Mouse (Mus musculus) thymus, adult 18-20 months (tissue): ENCODE measurements around the gene Anks1b.

Experiments used
- DNase-seq, 2 experiments: peaks; one replicate each; pipeline ENCODE4 v3.0.0; 2022; ENCODE audit warnings: mixed read lengths in 2 of 2

Gene Anks1b

GRCm38 (mm10) chr10:90897894-90898293, 1024.6 kb downstream of the Anks1b start:
- no peak for DNase-seq

DNA sequence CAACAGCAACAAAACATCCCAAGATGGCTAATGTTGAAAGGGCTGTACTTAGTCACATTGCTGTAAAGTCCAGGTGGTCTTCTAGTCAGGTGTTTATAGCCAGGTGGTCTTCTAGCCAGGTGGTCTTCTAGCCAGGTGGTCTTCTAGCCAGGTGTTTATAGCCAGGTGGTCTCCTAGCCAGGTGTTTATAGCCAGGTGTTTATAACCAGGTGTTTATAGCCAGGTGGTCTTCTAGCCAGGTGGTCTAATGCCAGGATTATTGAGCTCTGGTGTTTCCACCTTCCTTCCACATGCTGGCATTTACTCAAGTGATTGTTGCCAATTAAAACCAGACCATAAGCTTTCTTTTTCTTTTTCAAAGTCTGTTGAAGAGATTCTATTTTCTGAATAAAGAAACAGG, 1030.9 kb downstream of the Anks1b start:
- no peak for DNase-seq

DNA sequence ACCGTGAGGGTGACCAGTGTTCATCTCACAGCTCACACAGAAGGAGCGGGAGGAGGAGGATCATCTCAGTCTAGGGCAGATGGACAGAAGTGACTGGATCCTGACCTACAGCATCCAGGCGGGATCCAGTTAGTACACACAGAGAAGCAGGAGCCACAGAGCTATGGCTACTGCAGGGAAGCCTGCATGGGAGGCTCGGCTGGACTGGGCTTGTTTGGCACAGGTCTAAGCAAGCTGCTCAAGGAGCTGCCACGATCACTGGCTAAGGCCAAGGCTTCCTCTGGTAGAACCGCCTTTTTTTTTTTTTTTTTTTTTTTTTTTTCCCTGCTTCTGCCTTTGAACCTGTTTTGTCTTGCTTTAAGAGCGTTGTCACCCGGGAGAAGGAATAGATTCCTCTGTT, 1034.1 kb downstream of the Anks1b start:
- DNase-seq, result no peak

- DNase-seq, result no peak
Measured at GRCm38 (mm10) chr10:90923476-90923875, 1050.2 kb downstream of the Anks1b start.

DNA sequence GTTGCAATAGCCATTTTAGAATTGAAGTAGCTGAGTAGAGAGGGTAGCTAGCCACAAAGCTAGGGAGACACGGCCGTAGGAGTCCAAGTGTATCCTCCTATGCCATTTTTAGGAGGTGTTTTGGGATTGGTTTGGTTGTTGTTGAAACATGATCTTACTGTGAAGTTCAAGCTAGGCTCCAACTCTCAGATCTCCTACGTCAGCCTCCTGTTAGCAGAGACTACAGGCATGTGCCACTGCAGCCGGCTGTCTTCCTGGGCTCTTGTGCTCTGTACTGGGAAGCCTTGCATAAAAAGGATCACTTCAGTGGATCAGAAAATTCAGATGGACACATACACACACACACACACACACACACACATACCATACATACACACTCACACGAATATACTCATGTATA, 1059.8 kb downstream of the Anks1b start:
- DNase-seq, result no peak

- no peak for DNase-seq
Measured at GRCm38 (mm10) chr10:90934678-90935077, 1061.4 kb downstream of the Anks1b start.

- DNase-seq, result no peak
Measured at GRCm38 (mm10) chr10:90937721-90938460, 1064.6 kb downstream of the Anks1b start.

GRCm38 (mm10) chr10:90940521-90941520, 1067.5 kb downstream of the Anks1b start:
- no peak for DNase-seq

DNA sequence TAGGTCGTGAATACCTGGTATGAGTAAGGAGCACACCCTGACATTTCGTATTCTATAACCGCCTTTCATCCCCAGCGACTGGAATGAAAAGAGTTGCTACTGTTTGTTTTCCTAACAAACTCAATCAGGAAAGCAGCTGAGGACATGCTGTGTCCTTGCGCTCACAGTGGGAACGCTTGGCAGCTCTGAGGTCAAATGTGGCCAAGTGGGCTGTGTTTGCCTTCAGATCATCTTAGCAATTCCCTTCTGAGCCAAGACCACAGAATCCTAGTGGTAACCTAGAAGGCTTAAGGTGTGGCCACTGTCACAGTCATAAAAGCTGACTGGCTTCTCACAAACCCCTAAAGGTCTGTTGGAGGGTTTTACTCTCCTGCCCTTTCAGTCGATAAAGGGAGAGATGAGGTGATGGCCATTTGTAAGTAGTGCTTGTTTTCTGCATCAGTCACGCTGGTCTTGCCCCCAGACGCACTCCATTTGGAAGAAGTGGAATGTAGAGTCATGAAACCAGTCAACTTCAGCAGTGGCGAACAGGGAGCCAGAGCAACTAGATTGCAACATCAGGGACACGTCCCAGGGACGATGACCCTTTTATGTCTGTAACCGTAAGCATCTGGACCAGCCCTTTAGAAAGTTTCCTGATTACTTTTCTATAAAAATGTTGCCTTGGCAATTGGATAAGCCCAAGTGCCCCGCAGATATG, 1068.8 kb downstream of the Anks1b start:
- DNase-seq, result no peak

GRCm38 (mm10) chr10:90947043-90947442, 1073.7 kb downstream of the Anks1b start:
- no peak for DNase-seq

- no peak for DNase-seq
Measured at GRCm38 (mm10) chr10:90947608-90948373, 1074.5 kb downstream of the Anks1b start.

GRCm38 (mm10) chr10:90953103-90953709, 1079.9 kb downstream of the Anks1b start:
- no peak for DNase-seq

DNA sequence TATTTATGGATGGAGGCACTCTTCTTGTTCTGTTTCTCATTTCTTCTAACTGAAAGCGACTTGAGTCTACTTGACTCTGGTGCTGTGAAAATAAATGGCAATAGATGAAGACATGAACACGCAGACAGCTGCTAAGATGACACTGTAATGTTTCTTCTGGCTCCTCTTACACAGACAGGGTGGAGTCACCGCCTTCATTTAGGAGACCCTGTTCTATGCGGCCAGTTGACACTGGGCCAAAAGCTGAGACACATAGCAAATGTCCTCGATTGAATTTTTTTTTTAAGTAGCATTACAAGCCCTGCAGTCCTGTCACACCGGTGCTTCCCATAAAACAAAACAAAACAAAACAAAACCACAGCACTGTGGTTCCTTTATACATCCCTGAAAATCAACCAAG, 1080.5 kb downstream of the Anks1b start:
- DNase-seq, result no peak

DNA sequence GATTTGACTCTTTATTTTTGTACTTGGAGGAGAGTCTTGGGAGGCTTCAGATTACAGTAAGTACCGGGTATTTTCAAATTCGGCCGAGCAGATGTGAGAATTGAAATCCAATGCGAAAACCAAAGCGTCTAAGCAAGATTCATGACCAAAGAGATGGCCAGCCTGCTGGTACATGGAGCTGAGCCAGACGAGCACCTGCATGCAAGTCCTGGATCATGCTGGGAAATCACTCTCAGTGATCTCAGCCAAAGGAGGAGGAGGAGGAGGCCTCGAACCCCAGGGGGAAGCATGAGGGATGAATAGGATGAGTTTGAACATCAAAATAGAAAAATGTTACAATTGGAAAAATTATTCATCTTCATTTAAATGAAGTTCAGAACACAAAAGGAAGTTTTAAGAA, 1087.1 kb downstream of the Anks1b start:
- DNase-seq, result no peak

- DNase-seq, result no peak
Measured at GRCm38 (mm10) chr10:90964511-90964910, 1091.2 kb downstream of the Anks1b start.

DNA sequence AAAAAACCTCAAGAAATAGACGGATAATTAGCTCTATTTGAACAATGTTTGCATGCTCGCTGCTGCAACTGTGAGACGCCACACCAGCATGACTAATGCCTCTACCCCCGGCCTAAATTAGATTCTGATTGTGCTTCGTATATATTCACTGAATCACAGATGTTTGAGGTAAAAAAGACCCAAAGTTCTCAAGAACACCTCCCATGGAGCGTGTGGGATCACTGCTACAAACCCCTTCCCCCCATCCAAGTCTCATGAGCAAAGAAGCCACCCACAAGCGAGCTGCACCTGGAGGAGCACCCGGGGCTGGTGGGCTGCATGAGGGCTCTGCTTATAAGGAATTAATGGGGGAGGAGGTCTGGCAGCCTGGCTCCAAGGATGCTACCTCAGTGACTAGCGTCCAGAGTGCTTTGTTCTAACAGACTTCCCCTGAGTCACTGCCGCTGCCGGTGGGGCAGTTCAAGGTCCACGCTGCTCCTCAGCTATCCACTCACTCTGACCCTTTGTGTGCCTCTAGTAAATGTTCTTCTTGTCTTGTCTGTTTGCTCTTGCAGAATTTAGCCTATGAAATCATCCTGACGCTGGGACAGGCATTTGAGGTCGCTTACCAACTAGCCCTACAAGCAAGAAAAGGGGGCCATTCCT, 1092.5 kb downstream of the Anks1b start:
- no peak for DNase-seq

DNA sequence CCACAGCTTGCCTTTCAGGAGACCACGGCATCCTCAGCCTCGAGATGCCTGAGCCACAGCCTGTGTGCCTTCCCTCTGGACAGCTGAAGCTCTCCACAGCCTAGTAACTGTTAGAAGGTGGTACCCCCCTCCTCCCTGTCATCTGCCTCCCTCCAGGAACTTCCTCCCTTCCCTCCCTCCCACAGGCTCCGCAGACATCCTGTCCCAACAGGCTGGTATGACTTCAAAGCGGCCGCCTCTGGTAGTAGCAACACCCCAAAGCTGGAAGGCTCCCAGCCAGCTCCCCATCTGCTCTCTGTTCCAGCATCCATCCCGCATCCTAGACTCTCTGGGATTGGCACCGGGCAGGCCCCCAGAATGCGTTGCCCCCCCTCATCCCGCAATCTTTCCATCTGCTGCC, 1093.5 kb downstream of the Anks1b start:
- no peak for DNase-seq

DNA sequence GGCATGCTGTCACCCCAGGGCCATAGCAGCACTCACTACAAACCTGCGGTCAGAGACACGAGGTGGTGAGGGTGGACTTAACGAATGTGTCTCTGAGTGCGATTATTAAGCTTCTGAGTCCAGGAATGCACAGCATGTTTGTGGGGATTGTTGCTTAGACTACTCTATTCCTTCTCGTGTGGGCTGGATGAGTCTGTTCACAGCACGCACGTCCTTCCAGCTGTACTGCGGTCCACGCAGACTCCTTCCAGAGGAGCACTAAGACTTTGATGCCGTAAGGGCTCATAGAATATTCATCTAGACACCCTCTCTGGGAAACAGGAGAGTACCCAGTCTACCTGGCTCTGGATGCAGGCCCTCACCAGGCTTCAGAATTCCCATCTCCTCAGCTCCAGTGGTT, 1094.9 kb downstream of the Anks1b start:
- DNase-seq, result no peak

GRCm38 (mm10) chr10:90969355-90970174, 1096.3 kb downstream of the Anks1b start:
- DNase-seq, result peak in 1 of 2 experiments; percentile 12

DNA sequence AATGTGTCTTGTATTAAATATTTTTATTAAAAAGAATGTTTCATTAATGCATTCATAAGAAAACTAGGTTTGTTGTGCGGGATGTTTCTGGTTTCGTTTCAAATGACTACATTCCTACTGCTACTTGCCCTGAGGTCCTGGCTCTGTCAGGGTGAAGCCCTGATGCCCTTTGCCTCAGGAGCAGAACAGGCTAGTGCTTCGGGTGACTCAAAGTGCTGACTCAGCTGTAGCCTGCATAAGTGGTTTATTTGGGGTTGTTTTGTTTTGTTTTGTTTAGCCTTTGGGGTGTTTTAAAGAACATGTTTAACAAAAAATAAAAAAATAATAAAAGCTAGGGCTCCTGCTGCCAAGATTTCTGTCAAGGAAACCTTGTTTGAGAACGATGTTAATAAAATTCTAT, 1097.3 kb downstream of the Anks1b start:
- no peak for DNase-seq

DNA sequence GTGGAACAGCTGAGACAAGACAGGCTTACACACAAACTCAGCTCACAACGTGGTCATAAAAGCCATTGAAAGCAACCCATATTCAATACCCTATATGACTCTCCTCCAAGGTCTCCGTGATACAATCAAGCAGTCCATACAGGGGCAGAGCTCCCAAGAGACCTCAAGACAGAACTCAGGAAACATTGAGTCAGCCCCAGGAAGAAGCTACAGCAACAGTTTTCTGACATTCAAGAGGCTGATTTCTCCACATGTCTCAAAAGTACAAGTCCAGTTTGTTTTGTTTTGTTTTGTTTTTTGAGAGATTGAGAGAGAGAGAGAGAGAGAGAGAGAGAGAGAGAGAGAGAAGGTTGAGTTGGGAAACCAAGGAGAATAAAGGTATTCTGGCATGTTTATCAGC, 1100.8 kb downstream of the Anks1b start:
- DNase-seq, result no peak
